Mouse (Mus musculus) kidney, embryonic 16.5 days (tissue): ENCODE measurements at regions not wholly inside any gene's neighbourhood (a gene's known extent, or its start where the extent isn't known, plus 50 kb on each side); places are given as distances from the start of the nearest gene placed in this dataset.

Experiments
- ATAC-seq: fragments of 200-750 bp; cut with Nextera tagmentation; 2 replicates; pipeline ENCODE4 v1.8.0; 2017; ENCODE audit warnings: moderate TSS enrichment; ENCODE audit not compliant: low FRiP score, low TSS enrichment
- H3K27ac ChIP-seq: fragments of 300-500 bp; sonication (generic); 2 replicates; pipeline ENCODE4 v1.5.1; 2014; ENCODE audit warnings: low read length
- H3K27me3 ChIP-seq: fragments of 300-500 bp; sonication (generic); 2 replicates; pipeline ENCODE4 v1.6.1; 2014; ENCODE audit warnings: low read length, control low read depth, mixed read lengths; ENCODE audit not compliant: insufficient read depth
- H3K36me3 ChIP-seq: fragments of 300-500 bp; sonication (generic); 2 replicates; pipeline ENCODE4 v1.6.1; 2014; ENCODE audit warnings: low read length, control low read depth, mixed read lengths; ENCODE audit not compliant: insufficient read depth
- H3K4me1 ChIP-seq: fragments of 300-500 bp; sonication (generic); 2 replicates; pipeline ENCODE4 v1.6.1; 2014; ENCODE audit warnings: low read length, control low read depth, mixed read lengths; ENCODE audit not compliant: insufficient read depth
- H3K4me2 ChIP-seq: fragments of 300-500 bp; sonication (generic); replicated peaks from 2 replicates; pipeline ENCODE4 v1.6.1; 2014; ENCODE audit warnings: low read depth, low read length
- H3K4me3 ChIP-seq: fragments of 300-500 bp; sonication (generic); 2 replicates; pipeline ENCODE4 v1.5.1; 2014; ENCODE audit warnings: mild to moderate bottlenecking, low read length
- H3K9ac ChIP-seq: fragments of 300-500 bp; sonication (generic); replicated peaks from 2 replicates; pipeline ENCODE4 v1.6.1; 2014; ENCODE audit warnings: low read length
- H3K9me3 ChIP-seq: fragments of 300-500 bp; sonication (generic); 2 replicates; pipeline ENCODE4 v1.6.1; 2016; ENCODE audit warnings: low read length, control low read depth
- WGBS: fragments of 180-500 bp; shearing (Covaris S2); extraction: QIAGEN DNeasy Blood & Tissue Kit; methylation state at CpG from one replicate; pipeline ENCODE4 v1.1.7; 2014; 5-methylcytosine and 5-hydroxymethylcytosine counted together

- Histone ChIP-seq H3K4me1 (no peaks in the 10 kb centered on the region), H3K4me3 (no peak overlapping the region), H3K36me3 (no peaks in the 10 kb centered on the region), H3K27me3 (no peaks in the 10 kb centered on the region), H3K4me2 (no peak overlapping the region), H3K27ac (no peak overlapping the region), H3K9me3 (no peaks in the 10 kb centered on the region), H3K9ac (no peak overlapping the region)
- ATAC-seq = no peak
- WGBS = 75% methylated on average over 7 of the region's 7 CpGs
These were observed 177.4 kb upstream of the Satb2 start for GRCm38 (mm10) chr1:57155869-57156268.

GRCm38 (mm10) chr1:57164443-57164842 lies 186.0 kb upstream of the Satb2 start:
- H3K27ac ChIP-seq = no peak overlapping the region
- H3K36me3 ChIP-seq = no peaks in the 10 kb centered on the region
- H3K9me3 ChIP-seq = peaks cover 5% of the 10 kb centered on the region; the same call in 1 of the 2 replicates
- no peak overlapping the region for H3K9ac ChIP-seq
- no peak for ATAC-seq
- H3K4me1 ChIP-seq = no peaks in the 10 kb centered on the region
- H3K4me2 ChIP-seq = no peak overlapping the region
- WGBS = 88% methylated on average over 1 of the region's 1 CpGs
- no peak overlapping the region for H3K4me3 ChIP-seq
- H3K27me3 ChIP-seq = no peaks in the 10 kb centered on the region

GRCm38 (mm10) chr1:57174289-57174890 lies 195.9 kb upstream of the Satb2 start:
- Histone ChIP-seq H3K4me3 (no peak overlapping the region), H3K9ac (no peak overlapping the region), H3K4me1 (no peaks in the 10 kb centered on the region), H3K27me3 (no peaks in the 10 kb centered on the region), H3K4me2 (no peak overlapping the region), H3K27ac (no peak overlapping the region), H3K9me3 (no peaks in the 10 kb centered on the region), H3K36me3 (no peaks in the 10 kb centered on the region)
- WGBS = 69% methylated on average over 10 of the region's 10 CpGs
- ATAC-seq = no peak

- no peak overlapping the region for H3K4me3 ChIP-seq
- no peaks in the 10 kb centered on the region for H3K9me3 ChIP-seq
- no peak for ATAC-seq
- no peak overlapping the region for H3K9ac ChIP-seq
- H3K27me3 ChIP-seq = no peaks in the 10 kb centered on the region
- H3K4me1 ChIP-seq = no peaks in the 10 kb centered on the region
- no peak overlapping the region for H3K4me2 ChIP-seq
- no peak overlapping the region for H3K27ac ChIP-seq
- H3K36me3 ChIP-seq = no peaks in the 10 kb centered on the region
- 87% methylated on average over 5 of the region's 5 CpGs for WGBS
These were observed 188.6 kb upstream of the 1700066M21Rik start for GRCm38 (mm10) chr1:57188796-57189319.

- no peak overlapping the region for H3K4me3 ChIP-seq
- ATAC-seq = no peak
- H3K9me3 ChIP-seq = no peaks in the 10 kb centered on the region
- no peak overlapping the region for H3K27ac ChIP-seq
- no peaks in the 10 kb centered on the region for H3K36me3 ChIP-seq
- 73% methylated on average over 6 of the region's 6 CpGs for WGBS
- no peak overlapping the region for H3K4me2 ChIP-seq
- peaks cover 5% of the 10 kb centered on the region; the same call in 1 of the 2 replicates for H3K27me3 ChIP-seq
- no peaks in the 10 kb centered on the region for H3K4me1 ChIP-seq
- H3K9ac ChIP-seq = no peak overlapping the region
These were observed 176.1 kb upstream of the 1700066M21Rik start for GRCm38 (mm10) chr1:57201274-57201673.

GRCm38 (mm10) chr1:57204331-57204730 lies 173.1 kb upstream of the 1700066M21Rik start:
- WGBS = 51% methylated on average over 3 of the region's 3 CpGs
- Histone ChIP-seq H3K4me3 (no peak overlapping the region), H3K27me3 (peaks cover 9% of the 10 kb centered on the region; the same call in 1 of the 2 replicates), H3K9me3 (no peaks in the 10 kb centered on the region), H3K4me1 (no peaks in the 10 kb centered on the region), H3K4me2 (no peak overlapping the region), H3K27ac (no peak overlapping the region), H3K9ac (no peak overlapping the region), H3K36me3 (no peaks in the 10 kb centered on the region)
- ATAC-seq = no peak

- H3K27me3 ChIP-seq = peaks cover 9% of the 10 kb centered on the region; the same call in 1 of the 2 replicates
These were observed 172.0 kb upstream of the 1700066M21Rik start for GRCm38 (mm10) chr1:57205198-57205987.

GRCm38 (mm10) chr1:57206496-57206895 lies 170.9 kb upstream of the 1700066M21Rik start:
- H3K9me3 ChIP-seq = no peaks in the 10 kb centered on the region
- H3K4me3 ChIP-seq = no peak overlapping the region
- H3K36me3 ChIP-seq = no peaks in the 10 kb centered on the region
- no peaks in the 10 kb centered on the region for H3K4me1 ChIP-seq
- no peak overlapping the region for H3K27ac ChIP-seq
- peaks cover 9% of the 10 kb centered on the region; the same call in 1 of the 2 replicates for H3K27me3 ChIP-seq
- ATAC-seq = no peak
- H3K4me2 ChIP-seq = no peak overlapping the region
- H3K9ac ChIP-seq = no peak overlapping the region
- 75% methylated on average over 3 of the region's 3 CpGs for WGBS

More at GRCm38 (mm10) chr1:57205198-57205987, 172.0 kb upstream of the 1700066M21Rik start:
- Histone ChIP-seq H3K4me3 (no peak overlapping the region), H3K4me1 (no peaks in the 10 kb centered on the region), H3K27ac (no peak overlapping the region), H3K9ac (no peak overlapping the region), H3K4me2 (0 out of 2 replicates have a peak overlapping the region, but pooled peaks have one; percentile 3), H3K9me3 (no peaks in the 10 kb centered on the region), H3K36me3 (no peaks in the 10 kb centered on the region)
- 5% methylated on average over 9 of the region's 9 CpGs for WGBS
- ATAC-seq = 0 out of 2 replicates have a peak, but pooled peaks have one; percentile 69

GRCm38 (mm10) chr1:57206944-57207343 lies 170.5 kb upstream of the 1700066M21Rik start:
- no peak for ATAC-seq
- no peak overlapping the region for H3K4me3 ChIP-seq
- no peaks in the 10 kb centered on the region for H3K9me3 ChIP-seq
- H3K27ac ChIP-seq = no peak overlapping the region
- no peaks in the 10 kb centered on the region for H3K36me3 ChIP-seq
- peaks cover 9% of the 10 kb centered on the region; the same call in 1 of the 2 replicates for H3K27me3 ChIP-seq
- H3K4me2 ChIP-seq = no peak overlapping the region
- H3K9ac ChIP-seq = no peak overlapping the region
- H3K4me1 ChIP-seq = no peaks in the 10 kb centered on the region
- 13% methylated on average over 1 of the region's 1 CpGs for WGBS

- 0 out of 2 replicates have a peak, but pooled peaks cover 3% of the 10 kb centered on the region for H3K4me1 ChIP-seq
- H3K27ac ChIP-seq = no peak overlapping the region
- no peaks in the 10 kb centered on the region for H3K9me3 ChIP-seq
- ATAC-seq = no peak
- H3K9ac ChIP-seq = no peak overlapping the region
- H3K36me3 ChIP-seq = no peaks in the 10 kb centered on the region
- peaks cover 9% of the 10 kb centered on the region; the same call in 1 of the 2 replicates for H3K27me3 ChIP-seq
- H3K4me3 ChIP-seq = no peak overlapping the region
- H3K4me2 ChIP-seq = no peak overlapping the region
- 85% methylated on average over 9 of the region's 9 CpGs for WGBS
These were observed 169.0 kb upstream of the 1700066M21Rik start for GRCm38 (mm10) chr1:57208415-57208814.
